Mouse (Mus musculus) kidney, postnatal 36 days (tissue): Measurements from ENCODE around the gene Abcc12.

ENCODE experiments used
- DNase-seq, 2 experiments: peaks; one replicate each; pipeline ENCODE4 v3.0.0; 2021 to 2022; ENCODE audit warnings: mixed read lengths in 2 of 2

Abcc12 gene

DNA sequence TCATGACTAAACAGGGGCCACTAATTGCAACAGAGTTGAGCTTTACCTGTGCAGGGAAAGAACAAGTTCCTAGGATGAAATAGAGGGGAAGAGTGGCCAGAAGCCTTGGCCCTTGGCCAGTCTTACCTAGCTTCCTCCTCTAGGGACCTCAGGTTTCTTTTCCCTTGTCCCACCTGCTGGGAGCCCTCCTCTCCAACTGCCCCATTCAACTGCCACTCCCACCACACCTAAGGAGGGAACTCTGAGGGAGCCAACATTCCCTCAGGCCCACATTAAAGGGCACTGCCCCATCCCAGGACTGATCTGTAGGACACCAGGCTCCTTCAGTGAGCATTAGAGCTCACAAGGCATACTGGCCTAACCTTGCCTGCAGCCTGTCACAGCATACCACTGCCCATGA lies at the start of gene Abcc12:
Gene Abcc12 (minus strand): TSS at position 229 of the 400 bp plus-strand sequence.
- DNase-seq, result no peak

DNA sequence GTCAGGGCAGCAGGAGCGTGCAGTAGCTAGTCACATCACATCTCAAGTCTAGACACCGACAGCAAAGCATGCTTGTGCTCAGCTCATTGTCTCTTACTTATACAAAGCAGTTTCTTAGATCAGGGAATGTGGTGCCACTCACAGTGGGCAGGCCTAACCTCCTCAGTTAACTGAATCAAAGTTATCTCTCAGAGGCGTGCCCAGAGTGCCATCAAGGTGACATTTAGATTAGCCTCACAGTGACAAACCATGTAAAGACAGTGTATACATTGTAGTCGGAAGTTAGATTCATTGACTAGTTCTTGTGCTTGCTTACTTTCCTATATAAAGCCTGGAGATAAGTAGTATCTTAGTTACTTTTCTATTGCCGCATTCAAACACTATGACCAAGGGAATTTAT lies 49.7 kb upstream of the Abcc12 start:
- DNase-seq, result no peak

DNA sequence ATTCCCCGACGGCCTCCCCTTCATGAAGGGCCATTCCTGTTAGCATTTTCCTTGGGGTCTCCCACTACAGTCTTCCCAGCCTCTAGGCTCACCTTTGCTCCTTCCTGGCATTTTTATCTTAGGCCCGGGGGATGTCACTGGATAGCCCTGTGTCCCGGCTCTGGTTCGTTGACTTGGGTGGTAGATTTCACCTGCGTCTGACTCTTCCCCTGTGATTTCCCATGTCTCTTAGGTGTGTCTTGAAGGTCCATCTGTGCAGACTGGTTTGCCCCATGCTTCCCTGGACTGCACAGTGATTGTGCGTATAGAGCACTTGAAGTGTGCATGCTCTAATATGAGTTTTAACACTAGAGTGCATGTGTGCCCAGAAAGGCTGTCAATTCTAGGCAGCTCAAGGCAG lies 44.4 kb upstream of the Abcc12 start:
- DNase-seq, result peak in 1 of 2 experiments; percentile 18

DNA sequence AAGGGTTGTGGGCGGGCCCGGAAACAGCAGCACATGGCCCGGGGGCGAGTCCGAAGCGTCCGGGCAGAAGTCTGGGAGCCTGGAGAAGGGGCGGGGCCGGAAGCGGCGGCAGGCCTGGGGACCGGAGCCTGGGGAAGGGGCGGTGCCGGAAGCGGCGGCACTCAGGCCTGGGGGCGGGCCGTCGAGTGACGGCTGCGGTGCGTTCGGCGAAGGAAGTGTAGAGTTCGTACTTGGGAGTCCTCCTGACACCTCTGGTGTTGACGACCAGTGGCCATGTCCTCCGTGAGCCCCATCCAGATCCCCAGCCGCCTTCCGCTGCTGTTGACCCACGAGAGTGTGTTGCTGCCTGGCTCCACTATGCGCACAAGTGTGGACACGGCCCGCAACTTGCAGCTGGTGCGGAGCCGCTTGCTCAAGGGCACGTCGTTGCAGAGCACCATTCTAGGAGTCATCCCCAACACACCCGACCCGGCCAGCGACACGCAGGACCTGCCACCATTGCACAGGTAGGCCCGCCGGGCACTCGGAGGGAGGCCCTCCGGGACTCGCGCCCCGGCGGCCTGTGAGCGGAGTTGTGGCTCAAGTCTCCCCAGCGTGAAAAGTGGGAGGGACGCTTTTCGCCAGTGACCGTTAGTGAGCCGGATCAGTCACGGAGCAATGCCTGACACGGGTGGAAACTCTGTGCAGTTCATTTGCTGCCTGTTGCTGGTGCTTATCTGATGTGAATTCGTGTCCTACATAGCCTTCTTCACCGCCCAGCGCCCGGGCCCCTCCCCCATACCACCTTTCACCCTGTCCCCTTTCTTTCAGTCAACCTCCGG lies 43.6 kb upstream of the Abcc12 start, which contains the start of gene Lonp2:
Gene Lonp2 (plus strand): TSS at position 133 of the 821 bp plus-strand sequence.
- peak; percentile 99 to 100 for DNase-seq

DNA sequence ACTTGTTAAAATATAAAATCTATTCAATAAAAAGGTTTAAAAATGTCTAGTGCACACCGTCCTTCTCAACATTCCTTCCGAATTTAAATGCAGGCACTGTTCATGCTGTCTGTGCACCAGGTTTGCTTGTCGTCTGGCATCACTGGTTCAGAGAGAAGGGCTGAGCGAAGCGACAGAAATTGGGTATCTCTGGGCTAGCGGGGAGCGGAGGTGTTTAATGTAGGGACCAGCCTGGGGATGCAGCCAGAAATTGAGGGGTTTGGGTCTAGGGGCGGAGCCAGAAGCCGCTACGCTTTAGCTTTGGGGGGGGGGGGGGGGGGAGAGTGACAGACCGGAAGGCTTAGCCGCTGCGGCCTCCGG lies 43.0 kb upstream of the Abcc12 start:
- no peak for DNase-seq

DNA sequence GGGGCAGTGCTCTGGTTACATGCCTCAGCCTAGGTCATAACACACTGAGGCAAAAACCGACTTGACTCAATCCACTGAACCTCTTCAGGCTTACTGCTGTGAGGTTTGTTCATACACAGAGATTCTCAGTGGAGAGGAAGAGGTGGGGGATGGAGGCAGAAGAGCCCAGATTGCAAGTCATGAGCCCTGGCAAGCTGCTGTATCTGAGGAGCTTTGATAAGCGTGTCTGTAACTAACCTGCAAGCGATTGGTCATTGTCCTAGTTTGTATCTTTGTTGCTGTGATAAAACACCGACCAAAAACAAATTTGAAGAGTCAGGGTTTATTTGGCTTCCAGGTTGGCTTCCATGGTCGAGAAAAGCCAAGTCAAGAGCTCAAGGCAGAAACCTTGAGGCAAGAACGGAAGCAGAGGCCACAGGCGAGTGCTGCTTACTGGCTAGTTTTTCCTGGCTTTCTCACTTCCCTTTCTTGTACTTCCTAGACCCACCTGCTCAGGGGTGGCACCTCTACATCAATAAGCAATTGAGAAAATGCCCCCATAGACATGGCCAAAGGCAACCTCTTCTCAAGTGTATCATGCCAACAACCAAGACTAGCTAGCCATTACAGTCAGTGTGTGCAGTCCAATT lies 37.4 kb upstream of the Abcc12 start:
- DNase-seq, result no peak

- no peak for DNase-seq
Measured at GRCm38 (mm10) chr8:86615095-86615769, 34.7 kb upstream of the Abcc12 start.

GRCm38 (mm10) chr8:86613798-86614197 lies 33.3 kb upstream of the Abcc12 start:
- no peak for DNase-seq

DNA sequence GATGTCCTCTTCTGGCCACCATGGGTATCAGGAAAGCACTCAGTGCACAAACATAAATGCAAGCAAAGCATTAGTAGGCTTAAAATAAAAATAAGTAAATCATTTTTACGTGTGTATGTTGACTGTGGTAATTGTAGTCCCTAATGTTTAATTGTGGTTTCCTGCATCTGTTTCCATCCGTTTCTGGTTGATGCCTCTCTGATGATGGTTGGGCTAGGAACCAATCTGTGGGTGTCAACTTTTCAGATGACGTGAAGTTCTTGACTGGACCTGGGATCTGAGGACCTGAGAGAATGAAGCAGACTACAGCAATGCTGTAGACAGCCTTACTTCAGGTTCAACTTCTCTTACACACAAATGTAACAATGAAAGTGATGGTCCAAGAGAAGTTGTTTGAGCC lies 24.2 kb upstream of the Abcc12 start:
- no peak for DNase-seq

- DNase-seq, result peak in 1 of 2 experiments; percentile 47
Measured at GRCm38 (mm10) chr8:86603174-86603573, 22.7 kb upstream of the Abcc12 start.

GRCm38 (mm10) chr8:86600311-86600710 lies 19.8 kb upstream of the Abcc12 start:
- DNase-seq, result no peak

DNA sequence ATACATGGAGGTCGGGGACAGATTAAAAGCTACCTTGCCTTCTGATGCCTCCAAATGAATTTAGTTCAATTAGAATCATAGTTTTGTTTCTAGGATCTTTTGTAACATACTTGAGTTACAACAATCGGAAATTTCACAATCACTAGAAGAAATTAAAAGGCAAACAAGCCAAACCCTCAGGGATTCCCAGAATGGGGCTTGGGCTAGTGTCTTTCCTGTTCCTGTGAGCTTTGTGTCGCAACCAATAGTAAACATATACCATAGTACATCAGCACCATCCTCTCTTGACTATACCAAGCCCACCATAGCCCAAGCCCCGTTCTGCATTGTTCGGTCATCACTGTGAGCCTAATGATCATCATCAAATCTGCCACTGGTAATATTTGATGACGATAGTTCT lies 18.8 kb upstream of the Abcc12 start:
- no peak for DNase-seq

- peak; percentile 83 to 90 for DNase-seq
Measured at GRCm38 (mm10) chr8:86597681-86598080, 17.2 kb upstream of the Abcc12 start.

- DNase-seq, result no peak
Measured at GRCm38 (mm10) chr8:86595671-86596070, 15.2 kb upstream of the Abcc12 start.

DNA sequence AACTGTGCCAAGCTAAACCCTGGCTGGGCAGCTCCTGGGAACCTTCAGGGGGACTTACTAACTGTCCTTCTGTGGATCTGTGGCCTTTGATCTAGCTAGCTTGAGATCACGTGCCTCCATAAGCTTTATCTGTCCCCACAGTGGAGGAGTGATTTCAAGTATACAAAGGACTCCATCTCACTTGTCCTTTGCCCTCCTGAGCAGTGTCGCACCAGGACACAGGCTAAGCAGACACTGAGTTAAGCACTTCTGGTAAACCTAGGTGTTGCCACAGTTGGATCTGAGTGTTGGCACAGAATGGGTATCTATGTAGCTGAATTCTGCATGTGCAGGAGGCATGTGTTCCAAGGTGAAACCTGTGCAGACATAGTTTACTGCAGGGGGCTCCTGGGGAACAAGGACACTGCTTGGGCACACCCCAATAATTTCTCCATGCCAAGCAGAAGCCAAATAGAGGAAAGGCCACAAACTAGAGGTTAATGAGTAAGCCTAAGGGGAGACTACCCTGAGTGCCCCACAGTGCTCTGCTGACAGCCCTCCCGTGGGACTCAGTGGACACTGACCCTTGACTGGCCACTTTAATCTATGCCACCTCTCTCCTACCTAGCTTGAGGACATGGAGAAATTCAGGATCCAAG lies 13.8 kb upstream of the Abcc12 start:
- DNase-seq, result peak; percentile 63 to 83

GRCm38 (mm10) chr8:86593099-86593498 lies 12.6 kb upstream of the Abcc12 start:
- DNase-seq, result peak in 1 of 2 experiments; percentile 15

DNA sequence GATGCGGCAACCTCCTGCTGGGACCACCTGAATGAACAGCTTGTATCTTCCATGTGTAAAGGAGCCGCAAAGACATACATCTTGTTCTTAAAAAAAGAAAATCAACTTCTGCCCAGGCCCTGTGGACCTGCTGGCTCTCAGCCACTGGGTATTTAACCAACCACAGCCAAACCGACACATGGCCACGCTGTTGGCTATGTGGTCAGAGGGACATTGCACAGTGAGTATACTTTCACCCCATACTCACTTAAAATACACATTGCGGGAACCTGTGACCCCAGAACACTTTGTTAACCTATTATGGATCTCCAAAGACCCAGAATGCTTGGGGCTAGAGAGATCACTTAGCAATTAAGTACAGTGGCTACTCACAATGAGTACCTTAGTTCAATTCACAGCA lies 7.9 kb upstream of the Abcc12 start:
- peak in 1 of 2 experiments; percentile 18 for DNase-seq

- peak in 1 of 2 experiments; percentile 40 for DNase-seq
Measured at GRCm38 (mm10) chr8:86586642-86587041, 6.2 kb upstream of the Abcc12 start.

- no peak for DNase-seq
Measured at GRCm38 (mm10) chr8:86586058-86586457, 5.6 kb upstream of the Abcc12 start.

DNA sequence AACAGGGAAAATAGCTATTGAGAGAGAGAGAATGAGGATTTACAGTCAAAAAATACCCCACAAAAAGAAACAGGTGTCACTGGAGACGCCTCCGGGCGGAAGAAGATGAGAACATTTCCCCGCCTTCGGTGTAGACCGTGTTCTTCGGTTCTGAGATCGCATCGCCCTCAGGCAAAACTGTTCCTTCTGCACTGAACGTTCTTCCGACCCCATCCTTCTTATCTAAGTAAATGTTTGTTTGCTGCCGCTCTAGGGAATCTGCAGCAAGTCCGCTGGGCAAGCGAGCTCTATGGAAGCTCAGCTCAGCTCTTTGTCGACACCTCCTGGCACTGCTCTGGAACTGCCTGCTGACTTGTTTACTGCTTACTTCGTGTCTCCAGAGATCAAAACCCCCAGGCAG lies 5.0 kb upstream of the Abcc12 start:
- DNase-seq, result peak; percentile 85 to 86

- peak; percentile 81 to 91 for DNase-seq
Measured at GRCm38 (mm10) chr8:86585118-86585517, 4.6 kb upstream of the Abcc12 start.

- no peak for DNase-seq
Measured at GRCm38 (mm10) chr8:86581921-86582331, 1.4 kb upstream of the Abcc12 start.

DNA sequence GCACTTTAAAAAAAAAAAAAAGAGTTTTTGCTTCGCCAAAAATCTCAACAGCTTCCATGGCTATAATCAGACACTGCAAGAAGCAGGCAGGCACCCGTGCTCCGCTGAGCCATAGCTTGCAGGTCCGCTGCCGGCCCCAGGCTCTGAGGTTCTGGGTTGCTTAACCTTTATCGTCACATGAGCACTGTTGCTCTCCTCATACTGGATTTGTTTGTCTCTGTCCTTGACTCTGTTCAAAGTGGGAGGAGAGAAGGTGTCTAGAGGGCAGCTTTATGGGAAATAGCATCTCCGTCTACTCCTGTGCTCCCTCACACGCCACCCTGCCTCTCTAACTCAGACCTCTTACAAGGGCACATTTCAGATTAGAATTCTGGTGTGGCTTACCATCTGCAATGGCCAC lies 1.8 kb downstream of the Abcc12 start:
- DNase-seq, result no peak
